Mouse (Mus musculus) MEL (cell line): ENCODE results near the gene Srgn. TPM values are rescaled to one million over a fixed set of nuclear protein-coding genes. Genes with fewer than 3 reads are reported as not detected.

Source experiments
- DNase-seq: peaks from one replicate; pipeline ENCODE4 v3.0.0; 2011; ENCODE audit warnings: low read depth, low spot score
- H3K27ac ChIP-seq: 2 replicates; pipeline ENCODE4 v1.5.1; 2012; ENCODE audit warnings: low read depth, mild to moderate bottlenecking, control low read depth, low read length, moderate library complexity; ENCODE audit not compliant: control insufficient read depth
- H3K27me3 ChIP-seq, 2 experiments: fragments of 150-350 bp in 1 of 2; sonication (generic) in 1 of 2; 2 replicates each; pipeline ENCODE4 v1.6.1; 2012; ENCODE audit warnings: low read length in 2 of 2, mild to moderate bottlenecking in 2 of 2, improper control_type of control experiment in 1 of 2, moderate library complexity in 1 of 2; ENCODE audit not compliant: insufficient read depth in 2 of 2, control insufficient read depth in 1 of 2
- H3K36me3 ChIP-seq, 2 experiments: 2 replicates each; pipeline ENCODE4 v1.6.1; 2012 to 2014; ENCODE audit warnings: low read length in 2 of 2, improper control_type of control experiment in 1 of 2, inconsistent platforms in 1 of 2, mild to moderate bottlenecking in 1 of 2; ENCODE audit not compliant: insufficient read depth in 2 of 2, control insufficient read depth in 1 of 2
- H3K4me1 ChIP-seq, 2 experiments: fragments of 150-350 bp in 1 of 2; sonication (generic) in 1 of 2; 2 replicates each; pipeline ENCODE4 v1.6.1; 2012; ENCODE audit warnings: low read length in 2 of 2, improper control_type of control experiment in 1 of 2, mild to moderate bottlenecking in 1 of 2; ENCODE audit not compliant: insufficient read depth in 2 of 2, control insufficient read depth in 1 of 2
- H3K4me3 ChIP-seq, 2 experiments: fragments of 150-350 bp in 1 of 2; sonication (generic) in 1 of 2; 2 replicates each; pipeline ENCODE4 v1.5.1; 2012; ENCODE audit warnings: low read depth in 2 of 2, low read length in 2 of 2, mild to moderate bottlenecking in 2 of 2, moderate library complexity in 2 of 2, control low read depth in 1 of 2, improper control_type of control experiment in 1 of 2; ENCODE audit not compliant: control insufficient read depth in 1 of 2, insufficient read depth in 1 of 2
- H3K79me2 ChIP-seq: 2 replicates; pipeline ENCODE4 v1.6.1; 2012; ENCODE audit warnings: mild to moderate bottlenecking, low read length, moderate library complexity; ENCODE audit not compliant: control insufficient read depth, poor library complexity, insufficient read depth
- H3K9ac ChIP-seq: 2 replicates; pipeline ENCODE4 v1.6.1; 2012; ENCODE audit warnings: low read depth, mild to moderate bottlenecking, control low read depth, low read length, moderate library complexity; ENCODE audit not compliant: control insufficient read depth, poor library complexity, severe bottlenecking
- H3K9me3 ChIP-seq: fragments of 150-350 bp; sonication (generic); replicated peaks from 2 replicates; pipeline ENCODE4 v1.6.1; 2012; ENCODE audit warnings: mild to moderate bottlenecking, low read length, improper control_type of control experiment, moderate library complexity; ENCODE audit not compliant: insufficient read depth
- BHLHE40 ChIP-seq: IDR thresholded peaks from 2 replicates; pipeline ENCODE4 v1.6.1; 2012; ENCODE audit warnings: low read depth, mild to moderate bottlenecking, inconsistent platforms, low read length, improper control_type of control experiment, borderline replicate concordance
- CHD2 ChIP-seq: IDR thresholded peaks from 2 replicates; pipeline ENCODE4 v1.6.1; 2011; ENCODE audit warnings: low read length, improper control_type of control experiment
- CTCF ChIP-seq, 3 experiments: IDR thresholded peaks in 2 of 3; conservative IDR thresholded peaks in 1 of 3; 2 replicates each; pipeline ENCODE4 v1.5.1; 2011 to 2012; ENCODE audit warnings: low read length in 3 of 3, low read depth in 2 of 3, mild to moderate bottlenecking in 2 of 3, improper control_type of control experiment in 1 of 3, inconsistent platforms in 1 of 3, mixed read lengths in 1 of 3, moderate library complexity in 1 of 3; ENCODE audit not compliant: control insufficient read depth in 1 of 3, insufficient read depth in 1 of 3, poor library complexity in 1 of 3, severe bottlenecking in 1 of 3
- ELF1 ChIP-seq: IDR thresholded peaks from 2 replicates; pipeline ENCODE4 v1.6.1; 2014; ENCODE audit warnings: low read depth, mild to moderate bottlenecking, inconsistent platforms, low read length, improper control_type of control experiment, moderate library complexity
- EP300 ChIP-seq, 2 experiments: IDR thresholded peaks; 2 replicates each; pipeline ENCODE4 v1.6.1; 2011; ENCODE audit warnings: improper control_type of control experiment in 2 of 2, low read length in 2 of 2, low read depth in 1 of 2, mild to moderate bottlenecking in 1 of 2
- ETS1 ChIP-seq: IDR thresholded peaks from 2 replicates; pipeline ENCODE4 v1.6.1; 2012; ENCODE audit warnings: low read depth, mild to moderate bottlenecking, inconsistent platforms, low read length, improper control_type of control experiment, moderate library complexity
- GATA1 ChIP-seq: IDR thresholded peaks from 2 replicates; pipeline ENCODE4 v1.6.1; 2011; ENCODE audit warnings: low read depth, low read length, improper control_type of control experiment
- MAFK ChIP-seq: IDR thresholded peaks from 2 replicates; pipeline ENCODE4 v1.6.1; 2011; ENCODE audit warnings: low read depth, mild to moderate bottlenecking, low read length, improper control_type of control experiment, borderline replicate concordance
- MAZ ChIP-seq: IDR thresholded peaks from 2 replicates; pipeline ENCODE4 v1.6.1; 2012; ENCODE audit warnings: low read depth, mild to moderate bottlenecking, inconsistent platforms, low read length, improper control_type of control experiment
- MXI1 ChIP-seq: IDR thresholded peaks from 2 replicates; pipeline ENCODE4 v1.6.1; 2011; ENCODE audit warnings: mild to moderate bottlenecking, low read depth, low read length, improper control_type of control experiment
- MYB ChIP-seq: IDR thresholded peaks from 2 replicates; pipeline ENCODE4 v1.6.1; 2011; ENCODE audit warnings: mild to moderate bottlenecking, low read depth, low read length, improper control_type of control experiment
- NELFE ChIP-seq: IDR thresholded peaks from 2 replicates; pipeline ENCODE4 v1.6.1; 2011; ENCODE audit warnings: low read depth, low read length, improper control_type of control experiment
- RAD21 ChIP-seq: IDR thresholded peaks from 2 replicates; pipeline ENCODE4 v1.6.1; 2011; ENCODE audit warnings: mild to moderate bottlenecking, low read depth, low read length, improper control_type of control experiment
- RCOR1 ChIP-seq: IDR thresholded peaks from 2 replicates; pipeline ENCODE4 v1.6.1; 2012; ENCODE audit warnings: low read depth, mild to moderate bottlenecking, inconsistent platforms, low read length, improper control_type of control experiment
- SIN3A ChIP-seq: IDR thresholded peaks from 2 replicates; pipeline ENCODE4 v1.6.1; 2012; ENCODE audit warnings: low read length, improper control_type of control experiment, inconsistent platforms
- SMC3 ChIP-seq: IDR thresholded peaks from 2 replicates; pipeline ENCODE4 v1.6.1; 2011; ENCODE audit warnings: low read depth, low read length, improper control_type of control experiment
- TAL1 ChIP-seq: IDR thresholded peaks from 2 replicates; pipeline ENCODE4 v1.6.1; 2012; ENCODE audit warnings: mild to moderate bottlenecking, inconsistent platforms, low read length, moderate library complexity, mixed read lengths
- TCF12 ChIP-seq: IDR thresholded peaks from 2 replicates; pipeline ENCODE4 v1.6.1; 2014; ENCODE audit warnings: low read depth, mild to moderate bottlenecking, inconsistent platforms, low read length, improper control_type of control experiment, moderate library complexity
- UBTF ChIP-seq: IDR thresholded peaks from 2 replicates; pipeline ENCODE4 v1.6.1; 2012; ENCODE audit warnings: low read depth, mild to moderate bottlenecking, inconsistent platforms, low read length, improper control_type of control experiment, moderate library complexity, borderline replicate concordance; ENCODE audit not compliant: insufficient read depth
- USF1 ChIP-seq: IDR thresholded peaks from 2 replicates; pipeline ENCODE4 v1.6.1; 2014; ENCODE audit warnings: low read depth, mild to moderate bottlenecking, inconsistent platforms, low read length, improper control_type of control experiment, moderate library complexity
- USF2 ChIP-seq, 2 experiments: IDR thresholded peaks; 2 replicates each; pipeline ENCODE4 v1.6.1; 2011 to 2012; ENCODE audit warnings: improper control_type of control experiment in 2 of 2, low read length in 2 of 2, borderline replicate concordance in 1 of 2, inconsistent platforms in 1 of 2, low read depth in 1 of 2, mild to moderate bottlenecking in 1 of 2; ENCODE audit not compliant: insufficient read depth in 1 of 2
- ZKSCAN1 ChIP-seq: IDR thresholded peaks from 2 replicates; pipeline ENCODE4 v1.6.1; 2012; ENCODE audit warnings: low read depth, mild to moderate bottlenecking, inconsistent platforms, low read length, improper control_type of control experiment, moderate library complexity
- ZMIZ1 ChIP-seq: IDR thresholded peaks from 2 replicates; pipeline ENCODE4 v1.6.1; 2012; ENCODE audit warnings: low read depth, mild to moderate bottlenecking, inconsistent platforms, low read length, improper control_type of control experiment, moderate library complexity
- ZNF384 ChIP-seq: IDR thresholded peaks from 2 replicates; pipeline ENCODE4 v1.6.1; 2012; ENCODE audit warnings: low read depth, mild to moderate bottlenecking, inconsistent platforms, low read length, improper control_type of control experiment
- polyA plus RNA-seq, 2 experiments: library from polyadenylated mRNA; stranded (reverse) in 1 of 2; unstranded in 1 of 2; fragments of >175 nt in 1 of 2; fragments of >200 nt in 1 of 2; gene quantifications; 2 replicates each; pipeline versions ENCODE4 v1.2.1 to v1.2.4; 2012; ENCODE audit warnings: low replicate concordance in 2 of 2, low read depth in 1 of 2; ENCODE audit not compliant: insufficient read length in 2 of 2, insufficient read depth in 1 of 2, missing spikeins in 1 of 2
- total RNA-seq: library from RNA; depleted of rRNA; stranded (reverse); fragments of 300-350 nt; gene quantifications from 2 replicates; pipeline ENCODE4 v1.2.3, GENCODE M21; 2012

The Srgn gene
- total and polyA plus RNA-seq, 3 experiments, result 164 to 217 TPM; not detected in 1

DNA sequence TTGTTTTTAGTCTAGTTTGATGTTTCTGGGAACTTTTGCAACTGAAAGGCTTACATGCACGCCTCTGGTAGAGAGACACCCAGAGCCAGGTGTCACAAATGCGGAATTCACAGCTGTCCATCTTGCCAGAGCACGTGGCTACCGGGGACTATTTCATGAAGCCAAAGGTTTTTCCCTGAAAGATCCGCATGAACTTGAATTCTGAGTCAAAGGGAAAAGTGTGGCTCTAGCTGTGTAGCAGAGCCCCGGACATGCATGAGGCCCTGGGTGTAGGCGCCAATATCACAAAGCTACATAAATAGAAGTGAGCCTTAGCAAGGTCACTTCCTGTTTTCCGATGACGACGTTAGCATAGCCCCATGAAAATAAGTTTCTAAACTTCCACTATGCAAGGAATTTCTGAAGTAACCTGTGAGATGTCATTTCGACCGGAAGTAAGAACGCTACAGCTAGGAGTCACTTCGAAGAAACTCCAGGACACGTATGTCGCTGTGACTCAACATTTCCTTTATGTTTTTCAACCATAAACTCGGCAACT, 21.2 kb downstream of the Srgn start (continued):
- 0 out of 2 replicates have a peak, but pooled peaks have one; percentile 26 for TF ChIP-seq GATA1
- peak; percentile 54; the same call in 1 of the 2 replicates for TF ChIP-seq ZMIZ1
- TF ChIP-seq USF1, result peak; percentile 14; the same call in 1 of the 2 replicates
- no peak for TF ChIP-seq CTCF (IDR thresholded peaks at IDR 0.05 in 2 of 3, conservative IDR thresholded peaks at IDR 0.05 in 1 of 3; ENCODE audit: control insufficient read depth in 1 of 3, insufficient read depth in 1 of 3, low read depth in 2 of 3, low read length in 3 of 3, poor library complexity in 1 of 3, severe bottlenecking in 1 of 3)
- TF ChIP-seq BHLHE40, result 0 out of 2 replicates have a peak, but pooled peaks have one; percentile 6
- no peak for TF ChIP-seq MAFK
- no peak for TF ChIP-seq CHD2
- peak; percentile 94 for TF ChIP-seq ETS1
- no peak; the same call in 1 of the 2 replicates for TF ChIP-seq TAL1
- no peak for TF ChIP-seq MAZ
- TF ChIP-seq USF2 (IDR thresholded peaks at IDR 0.05; ENCODE audit: borderline replicate concordance in 1 of 2, insufficient read depth in 1 of 2, low read depth in 1 of 2, low read length in 2 of 2), result no peak
- TF ChIP-seq UBTF, result no peak
- TF ChIP-seq MYB, result no peak

GRCm38 (mm10) chr10:62505224-62505983, 21.8 kb downstream of the Srgn start:
- Histone ChIP-seq H3K36me3 (peaks cover 3 to 55% of the 10 kb centered on the region in 2 experiments; a peak in 3 of 4 replicates), H3K9ac (peak overlapping the region; percentile 63), H3K27ac (peak overlapping the region; percentile 94), H3K4me3 (peak overlapping the region; percentile 63 to 74), H3K27me3 (no peaks in the 10 kb centered on the region), H3K4me1 (peaks cover 16 to 56% of the 10 kb centered on the region in 2 experiments), H3K79me2 (peaks cover 51% of the 10 kb centered on the region), H3K9me3 (no peaks in the 10 kb centered on the region)
- peak; percentile 68 for DNase-seq
- peak; percentile 22; the same call in 1 of the 2 replicates for TF ChIP-seq MXI1
- peak; percentile 71 for TF ChIP-seq GATA1
- TF ChIP-seq RCOR1, result peak; percentile 22; the same call in 1 of the 2 replicates
- TF ChIP-seq MYB, result peak; percentile 20; the same call in 1 of the 2 replicates
- peak; percentile 42; the same call in 1 of the 2 replicates for TF ChIP-seq MAZ
- TF ChIP-seq ZNF384, result peak; percentile 97
- 0 out of 2 replicates have a peak, but pooled peaks have one; percentile 14 for TF ChIP-seq ELF1
- peak; percentile 57; the same call in 1 of the 2 replicates for TF ChIP-seq ETS1
- TF ChIP-seq SIN3A, result no peak
- peak; percentile 32; the same call in 1 of the 2 replicates for TF ChIP-seq TCF12
- no peak for TF ChIP-seq NELFE
- TF ChIP-seq MAFK, result no peak
- TF ChIP-seq ZKSCAN1, result no peak
- no peak for TF ChIP-seq SMC3
- no peak for TF ChIP-seq USF2 (IDR thresholded peaks at IDR 0.05; ENCODE audit: borderline replicate concordance in 1 of 2, insufficient read depth in 1 of 2, low read depth in 1 of 2, low read length in 2 of 2)
- TF ChIP-seq BHLHE40, result no peak
- peak; percentile 43 to 51; a peak in 3 of 4 replicates for TF ChIP-seq EP300 (IDR thresholded peaks at IDR 0.05; ENCODE audit: low read depth in 1 of 2, low read length in 2 of 2)
- TF ChIP-seq CHD2, result no peak
- no peak for TF ChIP-seq RAD21
- TF ChIP-seq ZMIZ1, result peak; percentile 39; the same call in 1 of the 2 replicates
